Mouse (Mus musculus) left cerebral cortex, postnatal 14 days (tissue): ENCODE data around the gene Gm11213. TPM values are rescaled to one million over a fixed set of nuclear protein-coding genes. Genes with fewer than 3 reads are reported as not detected.
A peak's percentile ranks its signal among the peaks of the same experiment; 100 is the strongest.

Source experiments
- DNase-seq, 2 experiments: peaks; one replicate each; pipeline ENCODE4 v3.0.0; 2021 to 2022; ENCODE audit warnings: low spot score in 2 of 2, mixed read lengths in 1 of 2
- intact Hi-C: fragments of 180-260 bp; cut with DNase I; formaldehyde crosslinking; loops from one replicate; pipeline ENCODE4 v1.15.1; 2025
- total RNA-seq, 2 experiments: library from RNA; stranded (reverse); gene quantifications; 2 replicates each; pipeline ENCODE4 v1.2.3; 2021

Gene Gm11213
- total RNA-seq, 2 experiments from 2014 or later, result not detected

- intact Hi-C loops, result no loop called here
- peak in 1 of 2 experiments; percentile 25 for DNase-seq
Measured at GRCm38 (mm10) chr4:63552865-63553264, 52.2 kb downstream of the Gm11213 start.

- intact Hi-C loops, result no loop called here
- no peak for DNase-seq
Measured at GRCm38 (mm10) chr4:63550908-63551307, 54.2 kb downstream of the Gm11213 start.

- intact Hi-C loops, result no loop called here
- DNase-seq, result no peak
Measured at GRCm38 (mm10) chr4:63548491-63548890, 56.6 kb downstream of the Gm11213 start.

GRCm38 (mm10) chr4:63547799-63548198 lies 57.3 kb downstream of the Gm11213 start:
- DNase-seq, result no peak
- intact Hi-C loops, result no loop called here

Other genes with a start within 250 kb of the Gm11213 start
- gene Orm3, start 249.1 kb downstream of the Gm11213 start, total RNA-seq, result not detected
- not detected for gene Orm2, start 242.8 kb downstream of the Gm11213 start, total RNA-seq
- 1 to 10 TPM; 3.9 to 4.0 TPM for gene Akna, start 201.9 kb downstream of the Gm11213 start, total RNA-seq
- 10 to 100 TPM; 46.6 to 51.2 TPM for gene Whrn, start 109.3 kb downstream of the Gm11213 start, total RNA-seq
- 100 to 1,000 TPM; 132 to 140 TPM for gene Atp6v1g1, start 60.5 kb downstream of the Gm11213 start, total RNA-seq
- 1 to 10 TPM; 9.4 to 9.5 TPM for gene Tmem268, start 46.5 kb downstream of the Gm11213 start, total RNA-seq
- gene Tex48, start 17.2 kb upstream of the Gm11213 start, total RNA-seq, result not detected
- gene Gm11214, start 58.1 kb upstream of the Gm11213 start, total RNA-seq, result not detected
- gene Tnfsf15, start 139.9 kb upstream of the Gm11213 start, total RNA-seq, result under 1 TPM; 0.21 to 0.26 TPM